Mouse (Mus musculus) lung, adult 10 weeks (tissue): ENCODE measurements around the gene Zfp971. TPM values are rescaled to one million over a fixed set of nuclear protein-coding genes. Genes with fewer than 3 reads are reported as not detected.

Source experiments
- polyA plus RNA-seq: library from polyadenylated mRNA; stranded (reverse); fragments of 350-450 nt; fragmentation: Illumina TruSeq; extraction: RNeasy Lipid Tissue Mini Kit (QIAGEN cat#74804); gene quantifications from one replicate; pipeline ENCODE4 v1.2.3, GENCODE M21; 2014; ENCODE audit warnings: low read depth, low replicate concordance; ENCODE audit not compliant: insufficient read depth

Zfp971 gene
- polyA plus RNA-seq, result 5.1 TPM

DNA sequence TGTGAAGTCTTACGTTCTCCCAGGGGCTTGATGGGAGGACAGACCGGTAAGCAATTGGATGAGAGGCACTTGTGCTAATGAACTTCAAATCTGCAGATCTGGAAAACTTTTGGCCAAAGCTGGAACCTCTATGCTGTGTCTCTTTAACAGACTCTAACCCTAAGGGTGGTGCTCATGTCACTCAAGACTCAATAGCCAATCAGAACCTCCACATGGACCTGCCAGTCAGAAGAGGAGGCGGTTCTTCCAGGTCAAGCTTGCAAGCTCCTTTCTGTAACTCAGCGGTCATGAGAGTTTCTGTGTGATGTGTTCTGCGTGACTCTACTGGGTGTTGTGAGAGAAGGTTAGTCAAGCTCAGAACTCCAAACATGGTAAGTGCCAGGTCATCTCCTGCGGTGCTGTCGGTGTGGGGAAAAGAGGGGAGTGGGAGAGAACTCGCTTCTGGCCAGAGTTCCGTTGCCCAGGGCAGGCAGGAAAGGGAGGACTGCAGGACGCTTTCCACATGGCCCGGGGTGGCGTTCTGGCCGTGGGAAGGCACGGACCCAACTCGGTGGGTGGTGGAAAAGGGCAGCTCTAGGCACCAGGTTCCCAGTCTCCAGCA is at the start of gene Zfp971:
Gene Zfp971, plus strand, starts transcription at position 274 of the 601 bp plus-strand sequence.

DNA sequence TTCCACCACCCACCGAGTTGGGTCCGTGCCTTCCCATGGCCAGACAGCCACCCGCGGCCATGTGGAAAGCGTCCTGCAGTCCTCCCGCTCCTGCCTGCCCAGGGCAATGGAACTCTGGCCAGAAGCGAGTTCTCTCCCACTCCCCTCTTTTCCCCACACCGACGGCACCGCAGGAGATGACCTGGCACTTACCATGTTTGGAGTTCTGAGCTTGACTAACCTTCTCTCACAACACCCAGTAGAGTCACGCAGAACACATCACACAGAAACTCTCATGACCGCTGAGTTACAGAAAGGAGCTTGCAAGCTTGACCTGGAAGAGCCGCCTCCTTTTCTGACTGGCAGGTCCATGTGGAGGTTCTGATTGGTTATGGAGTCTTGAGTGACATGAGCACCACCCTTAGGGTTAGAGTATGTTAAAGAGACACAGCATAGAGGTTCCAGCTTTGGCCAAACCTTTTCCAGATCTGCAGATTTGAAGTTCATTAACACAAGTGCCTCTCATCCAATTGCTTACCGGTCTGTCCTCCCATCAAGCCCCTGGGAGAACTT is 55.2 kb downstream of the Zfp971 start, which contains the start of gene Zfp931:
Gene Zfp931, minus strand, starts transcription at position 311 of the 552 bp plus-strand sequence.

Other genes starting within 250 kb of the Zfp971 start
- gene Gm14325, start 182.9 kb upstream of the Zfp971 start, polyA plus RNA-seq, result 16.2 TPM
- gene Gm14327, start 126.2 kb upstream of the Zfp971 start, polyA plus RNA-seq, result 3.3 TPM
- gene Zfp972, start 97.7 kb upstream of the Zfp971 start, polyA plus RNA-seq, result 1.1 TPM
- gene Gm14326, start 66.0 kb upstream of the Zfp971 start, polyA plus RNA-seq, result 8.1 TPM
- gene Zfp931, start 55.2 kb downstream of the Zfp971 start, polyA plus RNA-seq, result 11.4 TPM
- 0.32 TPM for gene Phactr3, start 95.7 kb downstream of the Zfp971 start, polyA plus RNA-seq